Mouse (Mus musculus) thymus, postnatal 0 days (tissue): ENCODE results near the gene H2-M10.6. TPM values are rescaled to one million over a fixed set of nuclear protein-coding genes. Genes with fewer than 3 reads are reported as not detected.

ENCODE experiments used
- DNase-seq: peaks from one replicate; pipeline ENCODE4 v3.0.0-alpha.2; 2015; ENCODE audit warnings: low spot score
- polyA plus RNA-seq: library from polyadenylated mRNA; unstranded; fragments of >200 nt; fragmentation: Nextera tagmentation; extraction: Ambion mirVana; gene quantifications from 2 replicates; pipeline ENCODE4 v1.2.1, GENCODE M21; 2015

The H2-M10.6 gene
- polyA plus RNA-seq, 1 experiment from 2014 or later, result not detected

DNA sequence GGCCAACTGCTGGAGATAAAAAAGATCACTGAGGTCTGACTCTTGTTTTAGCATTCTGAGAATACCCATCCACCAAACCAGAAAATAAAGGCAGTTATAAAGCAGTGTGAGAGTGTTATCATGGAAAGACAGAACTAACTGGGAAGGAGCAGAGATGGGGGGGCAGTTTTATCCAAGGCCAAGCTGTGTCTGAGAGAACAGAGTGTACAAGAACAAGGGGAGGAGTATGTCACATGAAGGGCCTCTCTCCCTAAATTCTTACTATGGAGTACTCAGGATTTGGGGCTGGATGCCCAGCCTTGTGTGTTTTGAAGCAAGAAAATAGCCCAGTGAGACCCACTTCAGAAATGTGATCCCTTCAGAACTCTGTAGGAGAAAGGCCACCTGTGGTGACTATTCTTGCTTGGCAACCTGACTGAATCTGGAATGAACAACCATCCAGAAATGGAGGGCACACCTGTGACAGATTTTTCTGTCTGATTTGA is 29.0 kb downstream of the H2-M10.6 start:
- DNase-seq, result no peak

DNA sequence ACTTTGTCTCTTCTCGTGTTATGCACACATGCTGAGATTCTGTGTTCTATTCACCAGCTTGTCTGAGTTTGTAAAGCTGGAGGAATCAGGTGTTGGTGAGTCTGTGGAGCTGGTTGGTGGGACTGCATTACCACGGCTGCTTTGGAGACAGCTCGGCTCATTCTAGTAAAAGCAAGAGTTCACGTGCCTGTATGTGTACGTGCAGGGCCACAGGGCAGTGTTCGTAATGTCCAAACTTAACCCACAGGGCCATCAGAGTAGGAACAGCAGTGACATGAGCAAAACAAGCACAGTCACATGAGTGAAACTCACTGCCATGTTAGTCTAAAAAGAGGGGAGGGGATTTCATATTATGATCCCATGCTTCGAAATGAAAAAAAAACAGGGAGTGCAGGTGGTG is 31.7 kb downstream of the H2-M10.6 start:
- DNase-seq, result no peak

DNA sequence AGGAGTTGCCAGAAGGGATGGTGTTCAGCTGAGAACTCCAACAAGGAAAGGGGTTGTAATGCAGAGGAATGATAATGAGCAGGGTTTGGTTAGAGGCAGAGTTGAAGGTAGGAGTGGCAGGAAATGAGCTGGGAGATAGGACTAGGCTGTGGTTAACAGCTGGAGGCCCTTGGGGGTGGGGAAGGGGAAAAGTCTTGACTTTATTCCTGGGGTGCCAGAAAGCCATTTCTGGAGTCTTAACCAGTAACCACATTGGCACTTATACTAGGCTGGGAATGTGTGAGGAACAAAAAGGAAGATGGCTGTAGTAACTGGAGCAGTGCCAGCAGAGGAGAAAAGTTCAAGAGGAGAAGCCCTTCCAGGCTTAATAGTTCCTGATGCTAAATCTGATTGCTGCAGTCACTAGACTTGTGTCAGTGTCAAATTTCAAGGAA is 32.3 kb downstream of the H2-M10.6 start:
- DNase-seq, result peak; percentile 7

DNA sequence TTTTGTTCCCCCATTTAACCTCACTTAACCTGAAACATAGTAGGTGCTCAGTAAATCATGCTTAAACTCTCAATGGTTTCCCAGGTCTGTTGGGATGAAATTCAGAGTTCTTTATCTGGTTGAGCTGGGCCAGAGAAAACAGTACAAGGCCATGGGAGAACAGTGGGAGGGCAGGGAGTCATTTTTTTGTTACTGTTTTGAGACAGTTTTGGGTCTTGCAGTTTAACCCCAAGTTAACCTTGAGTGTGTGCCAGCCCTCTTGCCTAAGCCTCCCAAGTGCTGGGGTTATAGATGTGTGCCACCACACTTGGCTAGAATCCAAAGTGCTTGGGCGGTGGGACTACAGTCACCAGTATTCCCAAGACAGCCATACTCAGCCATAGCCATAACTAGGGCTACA is 32.8 kb downstream of the H2-M10.6 start:
- DNase-seq, result no peak

DNA sequence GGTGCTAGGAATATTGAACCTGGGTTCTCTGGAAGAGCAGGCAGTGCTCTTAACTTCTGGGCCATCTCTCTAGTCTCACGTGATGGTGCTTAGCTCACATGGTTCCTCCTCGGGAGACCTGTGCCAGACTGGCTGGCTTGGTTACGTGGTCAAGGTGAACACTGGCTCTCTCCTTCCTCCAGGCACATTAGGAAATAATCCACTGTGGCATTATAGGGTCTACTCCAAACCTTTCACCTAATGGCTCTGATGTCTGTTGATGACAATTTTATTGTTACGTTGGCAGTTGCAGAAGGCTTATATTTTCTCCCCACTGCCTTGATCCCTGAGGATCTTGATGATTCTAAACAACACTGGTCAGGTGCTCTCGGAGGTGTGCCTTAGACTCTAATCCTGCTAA is 36.9 kb downstream of the H2-M10.6 start:
- DNase-seq, result no peak

DNA sequence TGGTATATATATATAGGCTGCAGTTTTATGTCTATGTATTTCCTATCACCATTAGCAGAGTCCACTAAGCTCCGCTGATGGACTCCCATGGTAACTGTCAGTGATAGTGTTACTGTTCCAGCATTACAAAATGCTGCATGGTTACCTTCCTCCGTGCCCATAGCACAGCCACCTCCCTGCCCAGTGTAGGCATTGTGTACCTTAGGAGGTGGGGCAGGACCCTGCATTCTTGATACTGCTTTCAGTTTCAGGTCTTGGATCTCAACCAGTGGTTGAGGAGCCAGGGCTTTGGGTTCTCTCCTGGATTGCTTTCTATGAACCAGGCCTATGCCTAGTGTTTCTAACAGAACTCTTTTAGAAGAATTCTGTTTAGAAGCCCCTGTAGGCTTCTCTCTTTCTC is 38.0 kb downstream of the H2-M10.6 start:
- no peak for DNase-seq

DNA sequence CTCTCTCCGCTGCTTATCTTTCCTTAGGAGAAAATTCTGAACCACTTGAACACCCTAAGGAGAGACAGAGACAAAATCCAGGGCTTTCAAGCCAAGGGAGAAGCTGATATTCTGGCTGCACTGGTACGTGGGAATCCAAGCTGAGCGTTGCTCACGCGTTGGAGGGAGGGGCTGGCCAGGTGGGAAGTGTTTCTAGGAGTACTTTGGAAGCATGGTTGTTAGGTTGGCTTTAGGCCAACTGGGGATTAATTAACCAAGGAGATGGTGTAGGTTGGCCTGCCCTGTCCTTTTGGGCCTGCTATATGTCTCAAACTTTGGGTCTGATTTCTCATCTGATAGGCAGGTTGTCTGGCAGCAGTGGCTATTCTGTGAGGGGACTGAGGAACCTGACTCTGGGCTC is 39.2 kb downstream of the H2-M10.6 start:
- no peak for DNase-seq

DNA sequence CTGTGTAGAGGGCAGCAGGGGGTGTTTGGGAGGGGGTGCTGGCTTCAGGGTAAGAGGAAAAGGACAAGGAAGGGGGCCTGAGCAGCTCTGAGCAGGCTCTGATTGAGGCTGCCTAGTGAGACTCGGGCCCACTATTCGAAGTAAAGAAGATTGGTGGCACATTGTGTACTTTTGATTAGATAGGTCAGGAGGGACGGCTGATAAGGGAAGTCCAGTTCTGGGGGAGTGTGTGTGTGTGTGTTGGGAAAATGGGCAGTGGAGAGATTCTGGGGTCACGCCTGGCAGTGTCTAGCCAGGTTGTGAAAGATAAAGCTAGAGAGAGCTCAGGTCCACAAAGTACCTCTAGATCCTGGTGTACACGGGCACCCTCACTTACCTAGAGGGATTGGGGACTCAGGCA is 39.7 kb downstream of the H2-M10.6 start:
- no peak for DNase-seq

DNA sequence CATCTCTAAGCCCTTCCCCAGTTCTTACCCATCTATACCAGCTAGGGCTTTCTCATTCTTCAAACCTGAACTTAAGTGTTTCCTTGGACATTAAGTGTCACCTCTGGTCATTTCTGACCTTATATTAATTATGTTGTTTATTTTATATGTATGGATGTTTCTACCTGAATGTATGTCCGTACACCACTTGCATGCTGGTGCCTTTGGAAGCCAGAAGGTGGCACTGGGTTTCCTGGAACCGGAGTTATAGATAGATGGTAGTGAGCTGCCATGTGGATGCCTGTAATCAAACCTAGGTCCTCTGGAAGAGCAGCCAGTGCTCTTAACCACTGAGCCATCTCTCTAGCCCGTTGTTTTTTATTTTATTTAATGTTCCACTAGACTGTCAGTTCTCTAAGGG is 43.5 kb downstream of the H2-M10.6 start:
- DNase-seq, result no peak

DNA sequence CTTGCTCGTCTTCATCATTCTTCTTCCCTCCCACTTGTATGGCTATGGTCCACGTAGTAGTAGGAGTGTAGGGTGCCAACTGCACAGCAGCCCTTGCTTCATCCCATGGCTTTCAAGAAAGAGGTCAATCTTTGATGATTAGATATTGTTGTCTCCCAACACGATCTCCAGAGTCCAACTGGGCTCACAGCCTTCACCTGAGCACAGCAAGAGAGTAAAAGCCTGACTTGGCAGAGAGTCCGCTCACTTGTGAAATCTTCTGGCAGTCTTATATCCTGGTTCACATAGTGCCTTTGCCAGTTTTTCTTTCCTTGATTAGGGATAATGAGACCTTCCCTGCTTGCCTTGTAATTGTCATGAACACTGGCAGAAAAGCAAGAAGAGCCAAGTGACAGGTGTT is 44.3 kb downstream of the H2-M10.6 start:
- DNase-seq, result no peak

DNA sequence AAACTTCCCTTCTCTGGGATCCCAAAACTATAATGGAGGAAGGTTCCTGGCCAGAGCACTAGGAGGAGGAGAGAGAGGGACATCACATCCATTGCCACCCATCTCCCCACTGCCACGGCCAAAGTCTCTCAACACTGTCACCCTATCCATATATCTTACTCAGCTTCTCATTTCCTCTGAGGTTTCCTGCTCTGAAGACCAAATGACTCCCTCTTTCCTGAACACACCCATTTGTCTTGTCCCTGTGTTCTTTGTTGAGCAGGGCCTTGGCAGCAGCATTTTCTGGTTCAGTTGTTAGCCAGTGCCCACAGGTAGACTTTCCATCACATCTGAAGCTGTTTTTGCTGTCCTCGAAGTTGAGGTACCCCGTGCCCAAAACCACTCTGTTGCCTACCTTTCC is 46.2 kb downstream of the H2-M10.6 start:
- no peak for DNase-seq

DNA sequence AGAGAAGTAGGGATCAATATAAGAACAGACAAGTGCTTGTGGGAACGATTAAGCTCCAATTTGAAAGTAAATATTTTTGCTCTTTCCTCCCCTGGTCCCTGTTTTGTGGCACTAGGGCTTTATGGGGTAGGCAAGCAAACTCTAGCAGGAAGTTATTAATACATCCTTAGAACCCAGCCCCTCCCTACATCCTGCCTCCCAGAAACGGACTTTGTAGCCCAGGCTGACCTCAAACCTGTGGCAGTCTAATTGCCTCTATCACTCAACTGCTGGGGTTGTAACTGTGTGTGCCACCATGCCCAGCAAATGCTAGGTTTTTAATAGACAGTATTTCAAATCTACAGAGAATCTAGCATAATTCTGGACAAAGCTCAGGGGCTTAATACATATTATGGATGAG is 49.7 kb downstream of the H2-M10.6 start:
- no peak for DNase-seq

Other genes starting within 250 kb of the H2-M10.6 start
- 0.12 TPM in 1 of 2 replicates, not detected in the other for gene H2-M9, start 169.5 kb upstream of the H2-M10.6 start, polyA plus RNA-seq
- 0.22 TPM in 1 of 2 replicates, not detected in the other for gene H2-M1, start 140.0 kb upstream of the H2-M10.6 start, polyA plus RNA-seq
- gene H2-M10.5, start 39.3 kb upstream of the H2-M10.6 start, polyA plus RNA-seq, result 0.61 and 0.82 TPM in 2 replicates
- gene Trim26, start 25.0 kb downstream of the H2-M10.6 start, polyA plus RNA-seq, result 17.9 and 19.9 TPM in 2 replicates
- gene Trim15, start 55.0 kb downstream of the H2-M10.6 start, polyA plus RNA-seq, result 0.08 and 0.09 TPM in 2 replicates
- gene Trim10, start 57.4 kb downstream of the H2-M10.6 start, polyA plus RNA-seq, result 0.09 and 0.24 TPM in 2 replicates
- gene Trim40, start 78.0 kb downstream of the H2-M10.6 start, polyA plus RNA-seq, result 0.16 and 0.28 TPM in 2 replicates
- 0.16 and 0.19 TPM in 2 replicates for gene Trim31, start 85.9 kb downstream of the H2-M10.6 start, polyA plus RNA-seq
- gene Rnf39, start 130.7 kb downstream of the H2-M10.6 start, polyA plus RNA-seq, result 0.42 and 0.45 TPM in 2 replicates
- gene Ppp1r11, start 139.6 kb downstream of the H2-M10.6 start, polyA plus RNA-seq, result 145 and 162 TPM in 2 replicates
- gene Znrd1, start 146.4 kb downstream of the H2-M10.6 start, polyA plus RNA-seq, result 121 and 135 TPM in 2 replicates
- gene Znrd1as, start 146.4 kb downstream of the H2-M10.6 start, polyA plus RNA-seq, result 5.4 and 5.9 TPM in 2 replicates
- gene 2410137M14Rik, start 169.1 kb downstream of the H2-M10.6 start, polyA plus RNA-seq, result not detected in 2 replicates
- 0.09 and 0.10 TPM in 2 replicates for gene H2-M5, start 177.4 kb downstream of the H2-M10.6 start, polyA plus RNA-seq
- gene Zfp57, start 189.0 kb downstream of the H2-M10.6 start, polyA plus RNA-seq, result 3.4 and 3.9 TPM in 2 replicates
- not detected in 2 replicates for gene Mog, start 211.2 kb downstream of the H2-M10.6 start, polyA plus RNA-seq
- 2.4 and 6.8 TPM in 2 replicates for gene Gabbr1, start 233.8 kb downstream of the H2-M10.6 start, polyA plus RNA-seq